Mouse (Mus musculus): ENCODE measurements around the gene Gm20538. TPM values are rescaled to one million over a fixed set of nuclear protein-coding genes. Genes with fewer than 3 reads are reported as not detected.

Gm20538 gene
- polyA plus RNA-seq, 1 experiment = not detected

DNA sequence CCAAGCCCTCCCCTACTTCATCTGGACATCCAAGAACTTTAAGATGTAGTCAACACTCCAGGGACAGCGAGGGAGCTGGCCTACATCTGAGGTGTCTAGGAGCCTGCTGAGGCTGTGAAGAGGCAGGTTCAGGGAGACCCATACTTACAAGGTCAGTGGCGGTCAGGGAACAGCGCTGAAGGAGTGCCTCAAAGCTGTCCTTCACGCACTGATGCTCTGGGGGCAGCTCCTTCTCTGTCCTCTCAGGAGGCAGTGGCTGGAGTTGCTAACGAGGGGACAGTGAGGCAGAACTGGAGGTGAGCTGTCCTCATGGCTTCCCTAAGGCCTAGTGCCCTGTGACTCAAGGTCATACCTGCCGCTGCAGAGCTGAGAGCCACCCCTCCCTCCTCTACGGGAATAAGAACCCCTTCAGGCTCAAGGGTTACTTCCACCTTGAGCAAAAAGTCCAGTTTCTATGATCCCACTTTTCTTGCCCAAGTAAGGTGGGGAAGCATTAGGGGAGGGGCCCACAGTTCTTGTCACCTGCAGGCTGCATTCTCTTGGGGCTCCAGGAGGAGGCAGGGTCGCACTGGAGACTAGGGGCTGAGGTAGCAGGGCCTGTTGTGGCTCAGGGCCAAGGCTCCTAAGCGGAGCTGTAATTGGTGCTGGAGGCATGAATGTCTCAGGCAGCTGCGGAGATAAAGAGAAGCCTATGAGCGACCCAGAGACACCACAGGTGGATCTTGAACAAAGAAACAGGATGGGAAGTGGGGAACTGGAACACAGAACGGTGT, 34.4 kb downstream of the Gm20538 start:
- H3K4me1 ChIP-seq (ENCODE audit: control insufficient read depth, insufficient read depth, insufficient read length) = no peaks in the 10 kb centered on the region
- H3K36me3 ChIP-seq (ENCODE audit: control insufficient read depth, insufficient read depth, low read length) = no peaks in the 10 kb centered on the region
- TF ChIP-seq CTCF (IDR thresholded peaks at IDR 0.05; ENCODE audit: extremely low read depth, insufficient read depth, insufficient read length, insufficient replicate concordance) (no peak), POLR2A (IDR thresholded peaks at IDR 0.05; ENCODE audit: low read depth, low read length) (no peak)
- no peak for DNase-seq (ENCODE audit: low read depth in 1 of 2, low spot score in 2 of 2)
- 83% methylated on average over 12 of the region's 12 CpGs for WGBS
- no peaks in the 10 kb centered on the region for H3K27me3 ChIP-seq (ENCODE audit: control insufficient read depth, insufficient read depth, low read length)
- H3K27ac ChIP-seq (ENCODE audit: insufficient read depth, low read length) = no peak overlapping the region
- H3K4me3 ChIP-seq (ENCODE audit: extremely low read depth, insufficient read depth, insufficient read length) = no peak overlapping the region

DNA sequence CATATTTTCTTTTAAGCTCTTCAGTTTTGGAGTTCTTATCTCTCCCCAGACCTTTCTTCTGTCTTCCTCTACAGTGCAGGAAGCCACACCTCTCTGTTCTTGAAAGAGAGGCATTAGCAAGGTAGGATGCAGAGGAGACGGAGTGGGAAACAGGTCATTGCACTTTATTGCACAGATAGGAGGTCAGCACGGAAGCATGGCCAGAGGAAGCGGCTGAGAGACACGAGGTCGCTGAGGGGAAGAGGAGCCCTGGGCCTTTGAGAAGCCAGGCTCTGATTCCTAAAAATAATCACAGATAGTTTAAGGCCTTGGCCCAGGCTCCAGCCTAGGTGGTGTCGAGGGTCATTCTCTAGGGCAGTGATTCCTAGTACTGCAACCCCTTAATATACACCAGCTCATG, 36.9 kb downstream of the Gm20538 start:
- no peak for DNase-seq (ENCODE audit: low read depth in 1 of 2, low spot score in 2 of 2)
- peaks cover 10% of the 10 kb centered on the region for H3K27me3 ChIP-seq (ENCODE audit: control insufficient read depth, insufficient read depth, low read length)
- no peak overlapping the region for H3K27ac ChIP-seq (ENCODE audit: insufficient read depth, low read length)
- 75% methylated on average over 6 of the region's 6 CpGs for WGBS
- no peak for TF ChIP-seq CTCF (IDR thresholded peaks at IDR 0.05; ENCODE audit: extremely low read depth, insufficient read depth, insufficient read length, insufficient replicate concordance)
- TF ChIP-seq POLR2A (IDR thresholded peaks at IDR 0.05; ENCODE audit: low read depth, low read length) = no peak
- peaks cover 6% of the 10 kb centered on the region for H3K4me1 ChIP-seq (ENCODE audit: control insufficient read depth, insufficient read depth, insufficient read length)
- no peaks in the 10 kb centered on the region for H3K36me3 ChIP-seq (ENCODE audit: control insufficient read depth, insufficient read depth, low read length)
- no peak overlapping the region for H3K4me3 ChIP-seq (ENCODE audit: extremely low read depth, insufficient read depth, insufficient read length)

DNA sequence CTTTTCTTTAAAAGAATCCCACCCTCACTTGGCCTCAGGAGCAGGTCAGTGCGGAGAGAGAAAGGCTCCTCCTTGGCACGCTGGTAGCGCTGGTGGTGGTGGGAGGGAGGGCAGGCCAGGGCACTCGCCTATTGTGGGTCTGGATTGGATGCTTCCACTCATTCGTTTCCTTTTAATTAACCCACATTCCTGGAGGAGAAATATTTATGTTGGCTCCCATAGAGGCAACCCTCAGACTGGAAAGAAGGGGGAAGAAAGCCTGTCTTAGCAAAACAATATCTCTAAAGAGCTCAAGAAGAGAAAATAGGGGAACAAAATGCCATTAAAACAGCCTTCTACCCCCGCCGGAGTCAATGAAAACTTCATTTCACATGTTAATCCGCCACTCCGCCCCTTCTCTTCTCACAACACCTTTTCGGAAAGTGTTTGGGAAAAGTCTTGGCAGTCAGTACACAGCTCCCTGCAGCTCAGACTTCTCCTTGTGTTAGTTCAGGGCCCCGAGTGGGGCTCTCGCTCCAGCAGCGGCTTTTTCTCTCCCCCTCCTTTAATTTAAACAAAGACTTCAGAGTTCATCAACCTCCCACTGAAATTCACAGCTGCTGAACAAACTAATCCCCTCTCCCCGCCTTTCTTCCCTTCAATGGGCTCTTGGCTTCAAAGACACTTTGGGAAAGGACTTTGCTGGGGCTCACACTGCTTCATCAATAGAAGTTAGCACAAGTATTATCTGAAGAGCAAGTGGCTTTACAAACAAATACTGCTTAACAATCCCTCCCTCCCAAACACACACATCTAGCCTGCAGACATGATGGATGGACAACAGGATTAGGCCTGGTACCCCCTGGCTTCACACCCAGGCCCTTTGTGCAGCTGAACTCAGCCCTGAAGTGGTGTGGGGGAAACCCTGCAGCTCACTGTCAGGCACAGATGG, 37.8 kb downstream of the Gm20538 start:
- peaks cover 11% of the 10 kb centered on the region for H3K4me1 ChIP-seq (ENCODE audit: control insufficient read depth, insufficient read depth, insufficient read length)
- H3K36me3 ChIP-seq (ENCODE audit: control insufficient read depth, insufficient read depth, low read length) = no peaks in the 10 kb centered on the region
- no peak for DNase-seq (ENCODE audit: low read depth in 1 of 2, low spot score in 2 of 2)
- no peak overlapping the region for H3K27ac ChIP-seq (ENCODE audit: insufficient read depth, low read length)
- TF ChIP-seq POLR2A (IDR thresholded peaks at IDR 0.05; ENCODE audit: low read depth, low read length) (no peak), CTCF (IDR thresholded peaks at IDR 0.05; ENCODE audit: extremely low read depth, insufficient read depth, insufficient read length, insufficient replicate concordance) (no peak)
- no peak overlapping the region for H3K4me3 ChIP-seq (ENCODE audit: extremely low read depth, insufficient read depth, insufficient read length)
- peaks cover 14% of the 10 kb centered on the region for H3K27me3 ChIP-seq (ENCODE audit: control insufficient read depth, insufficient read depth, low read length)
- 82% methylated on average over 14 of the region's 14 CpGs for WGBS

DNA sequence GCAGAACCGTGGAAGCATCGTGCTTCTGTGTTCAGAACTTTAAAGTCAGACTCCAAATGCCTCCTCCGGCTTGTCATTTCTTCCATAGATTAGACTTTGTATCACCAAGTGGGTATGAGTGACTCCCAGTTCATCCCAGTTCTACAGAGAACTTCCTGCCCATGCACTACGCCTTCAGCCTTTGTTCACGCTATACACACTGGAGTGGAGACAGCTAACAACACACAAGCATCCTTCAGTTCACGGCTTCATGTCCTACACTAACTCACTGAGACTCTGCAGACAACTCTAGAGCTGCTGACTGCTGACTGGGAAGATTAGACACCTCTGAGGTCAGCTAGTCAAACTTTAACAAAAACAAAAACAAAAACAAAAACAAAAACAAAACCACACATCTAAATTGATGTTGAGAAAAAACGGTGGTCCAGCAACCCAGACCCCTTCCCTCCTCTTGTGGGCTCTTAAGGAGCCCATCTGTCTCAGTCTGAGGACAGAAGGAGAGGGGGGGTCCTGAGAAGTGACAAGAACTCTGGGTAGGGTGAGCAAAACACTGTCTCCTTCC, 38.6 kb downstream of the Gm20538 start:
- DNase-seq (ENCODE audit: low read depth in 1 of 2, low spot score in 2 of 2) = no peak
- H3K4me3 ChIP-seq (ENCODE audit: extremely low read depth, insufficient read depth, insufficient read length) = no peak overlapping the region
- peaks cover 11% of the 10 kb centered on the region for H3K4me1 ChIP-seq (ENCODE audit: control insufficient read depth, insufficient read depth, insufficient read length)
- no peak overlapping the region for H3K27ac ChIP-seq (ENCODE audit: insufficient read depth, low read length)
- TF ChIP-seq CTCF (IDR thresholded peaks at IDR 0.05; ENCODE audit: extremely low read depth, insufficient read depth, insufficient read length, insufficient replicate concordance) (no peak), POLR2A (IDR thresholded peaks at IDR 0.05; ENCODE audit: low read depth, low read length) (no peak)
- 46% methylated on average over 7 of the region's 7 CpGs for WGBS
- H3K36me3 ChIP-seq (ENCODE audit: control insufficient read depth, insufficient read depth, low read length) = no peaks in the 10 kb centered on the region
- H3K27me3 ChIP-seq (ENCODE audit: control insufficient read depth, insufficient read depth, low read length) = peaks cover 14% of the 10 kb centered on the region

DNA sequence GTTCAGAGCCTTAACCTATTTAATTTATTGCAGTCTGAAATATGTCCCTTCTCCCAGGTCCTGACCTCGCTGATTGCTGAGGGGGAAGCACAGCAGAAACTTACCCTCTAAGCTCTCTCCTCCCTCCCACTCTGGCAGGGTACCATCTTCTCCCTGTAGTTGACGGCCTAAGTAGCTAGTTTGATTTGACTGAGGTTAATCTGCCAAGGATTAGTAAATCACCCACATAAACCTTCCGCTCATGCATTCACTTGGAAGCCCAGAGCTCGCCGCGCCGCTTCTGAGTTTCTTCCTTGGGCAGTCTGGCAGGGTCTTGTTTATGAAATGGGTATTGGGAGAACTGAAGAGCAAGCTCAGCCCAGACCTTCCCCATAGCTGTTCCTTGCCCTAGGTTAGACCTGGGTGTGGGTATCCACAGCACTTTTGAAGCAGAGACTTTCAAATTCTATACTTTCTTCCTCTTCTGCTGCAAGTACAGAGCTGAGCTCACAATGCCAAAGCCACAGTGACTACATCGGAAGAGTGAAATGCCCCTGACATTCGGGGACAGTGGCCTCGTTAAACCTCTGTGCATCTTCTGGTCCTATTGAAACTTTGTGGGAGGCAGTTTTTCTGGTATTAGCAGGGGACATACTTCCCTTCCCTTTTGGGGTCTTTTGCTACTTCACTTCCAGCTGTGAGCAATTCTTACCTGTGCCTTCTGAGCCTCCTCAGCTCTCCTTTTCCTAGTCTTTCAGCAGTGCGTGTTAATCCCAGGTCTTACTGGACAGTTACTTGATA, 39.4 kb downstream of the Gm20538 start:
- no peak for DNase-seq (ENCODE audit: low read depth in 1 of 2, low spot score in 2 of 2)
- Histone ChIP-seq H3K4me1 (ENCODE audit: control insufficient read depth, insufficient read depth, insufficient read length) (peaks cover 11% of the 10 kb centered on the region), H3K4me3 (ENCODE audit: extremely low read depth, insufficient read depth, insufficient read length) (no peak overlapping the region), H3K27me3 (ENCODE audit: control insufficient read depth, insufficient read depth, low read length) (peaks cover 14% of the 10 kb centered on the region), H3K36me3 (ENCODE audit: control insufficient read depth, insufficient read depth, low read length) (no peaks in the 10 kb centered on the region), H3K27ac (ENCODE audit: insufficient read depth, low read length) (no peak overlapping the region)
- TF ChIP-seq POLR2A (IDR thresholded peaks at IDR 0.05; ENCODE audit: low read depth, low read length) (no peak), CTCF (IDR thresholded peaks at IDR 0.05; ENCODE audit: extremely low read depth, insufficient read depth, insufficient read length, insufficient replicate concordance) (no peak)
- 34% methylated on average over 11 of the region's 11 CpGs for WGBS

DNA sequence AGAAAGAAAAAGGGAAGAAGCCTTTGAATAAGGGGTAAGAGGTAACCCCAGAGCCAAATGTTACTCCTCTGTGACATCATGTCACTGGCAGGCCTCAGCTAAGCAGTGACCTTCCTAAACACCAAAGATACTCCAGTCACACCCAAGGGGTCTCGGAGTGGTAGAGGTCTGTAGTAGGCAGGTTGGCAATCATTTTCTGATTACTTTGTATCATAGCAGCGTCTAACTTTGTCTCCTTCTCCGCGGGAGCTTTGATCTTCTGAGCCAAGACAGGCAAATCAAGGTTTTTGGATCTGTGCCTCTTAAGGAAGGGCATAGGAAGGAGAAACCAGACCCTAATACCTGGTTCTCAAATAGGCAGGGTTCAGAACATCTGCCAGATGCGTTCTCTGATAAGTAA, 40.0 kb downstream of the Gm20538 start:
- H3K4me3 ChIP-seq (ENCODE audit: extremely low read depth, insufficient read depth, insufficient read length) = no peak overlapping the region
- no peak overlapping the region for H3K27ac ChIP-seq (ENCODE audit: insufficient read depth, low read length)
- no peak for DNase-seq (ENCODE audit: low read depth in 1 of 2, low spot score in 2 of 2)
- TF ChIP-seq POLR2A (IDR thresholded peaks at IDR 0.05; ENCODE audit: low read depth, low read length) = no peak
- TF ChIP-seq CTCF (IDR thresholded peaks at IDR 0.05; ENCODE audit: extremely low read depth, insufficient read depth, insufficient read length, insufficient replicate concordance) = no peak
- 41% methylated on average over 5 of the region's 5 CpGs for WGBS
- peaks cover 11% of the 10 kb centered on the region for H3K4me1 ChIP-seq (ENCODE audit: control insufficient read depth, insufficient read depth, insufficient read length)
- H3K36me3 ChIP-seq (ENCODE audit: control insufficient read depth, insufficient read depth, low read length) = no peaks in the 10 kb centered on the region
- H3K27me3 ChIP-seq (ENCODE audit: control insufficient read depth, insufficient read depth, low read length) = peaks cover 14% of the 10 kb centered on the region

Data from spleen, adult 2 months (tissue).